Mouse (Mus musculus): ENCODE data around the gene Rbbp9.
"Not testable (repeated sequence)": the region's sequence is repeated elsewhere in the genome, so short reads cannot be mapped to it uniquely, and the experiment has no call there.

Rbbp9 gene

GRCm38 (mm10) chr2:144550529-144550928 lies at the start of gene Rbbp9:
Rbbp9 (minus strand) TSS chr2:144550869.
- in situ Hi-C loops (cut with MboI; ENCODE audit: low sequenced_read_pairs), result no loop called here

GRCm38 (mm10) chr2:144599831-144600687 lies 49.4 kb upstream of the Rbbp9 start, which contains the start of gene Dtd1:
Dtd1 (plus strand) TSS chr2:144599897.
- in situ Hi-C loops (cut with MboI; ENCODE audit: low sequenced_read_pairs), result no loop called here

- in situ Hi-C loops (cut with MboI; ENCODE audit: low sequenced_read_pairs), result no loop called here
Measured at GRCm38 (mm10) chr2:144598006-144598405, 47.3 kb upstream of the Rbbp9 start.

DNA sequence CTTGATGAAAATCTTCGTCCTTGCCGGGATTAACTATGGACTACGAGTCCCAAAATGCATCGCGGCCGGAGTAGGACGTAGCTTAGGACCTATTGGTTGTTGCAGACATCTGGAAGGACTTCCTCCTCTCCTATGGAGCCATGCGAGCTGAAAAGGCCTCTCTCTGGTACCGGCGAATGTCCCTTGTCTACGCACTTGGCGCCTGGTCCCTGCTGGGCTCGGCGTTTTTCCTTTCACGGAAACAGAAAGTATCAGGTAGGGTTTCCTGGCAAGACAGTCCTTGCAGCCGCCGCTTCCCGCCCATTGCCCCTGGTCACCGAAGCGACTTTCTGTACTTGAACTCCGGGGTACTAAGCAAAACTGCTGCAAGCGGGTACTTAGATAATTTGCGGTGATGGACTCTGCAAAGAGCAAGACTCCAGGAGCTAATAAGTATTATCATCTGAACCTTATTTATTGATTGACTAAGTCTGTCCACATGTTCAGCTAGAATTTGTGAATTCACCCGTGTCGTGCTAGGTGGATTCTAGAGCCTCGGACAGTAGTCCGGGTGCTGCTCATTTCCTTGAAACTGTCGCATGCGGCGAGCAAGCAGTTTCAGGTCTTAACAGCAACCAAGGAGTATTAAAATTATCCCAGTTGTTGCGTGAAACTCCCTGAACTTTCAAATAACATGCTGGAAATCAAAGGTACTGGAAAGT lies 43.4 kb upstream of the Rbbp9 start, which contains the start of gene Smim26:
TSS of gene Smim26 (plus strand) at position 104 of the 701 bp plus-strand sequence.
- in situ Hi-C loops (cut with MboI; ENCODE audit: low sequenced_read_pairs), result no loop called here

- in situ Hi-C loops (cut with MboI; ENCODE audit: low sequenced_read_pairs), result not testable (repeated sequence)
Measured at GRCm38 (mm10) chr2:144593036-144593435, 42.4 kb upstream of the Rbbp9 start.

DNA sequence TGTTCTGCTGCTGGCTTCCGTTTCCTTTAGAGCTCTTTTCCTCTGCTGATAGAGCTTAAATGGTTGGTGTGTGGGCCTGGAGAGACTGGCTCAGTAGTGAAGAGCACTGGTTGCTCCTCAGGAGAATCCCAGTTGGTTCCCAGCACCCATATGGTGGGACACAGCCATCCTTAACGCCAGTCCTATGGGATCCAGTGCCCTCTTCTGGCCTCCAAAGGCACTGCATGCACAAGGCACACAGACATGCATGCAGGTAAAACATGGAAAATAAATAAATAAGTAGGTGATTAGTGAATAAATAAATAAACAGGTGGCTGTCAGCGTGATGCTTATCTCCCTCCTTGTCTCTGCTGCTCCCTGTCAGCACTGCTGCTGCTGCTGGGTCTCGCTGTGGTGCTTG lies 38.1 kb upstream of the Rbbp9 start:
- in situ Hi-C loops (cut with MboI; ENCODE audit: low sequenced_read_pairs), result no loop called here

GRCm38 (mm10) chr2:144555820-144556552 lies 5.3 kb upstream of the Rbbp9 start, which contains the start of gene Sec23b:
Sec23b (plus strand) TSS chr2:144556229.
- in situ Hi-C loops (cut with MboI; ENCODE audit: low sequenced_read_pairs), result no loop called here

DNA sequence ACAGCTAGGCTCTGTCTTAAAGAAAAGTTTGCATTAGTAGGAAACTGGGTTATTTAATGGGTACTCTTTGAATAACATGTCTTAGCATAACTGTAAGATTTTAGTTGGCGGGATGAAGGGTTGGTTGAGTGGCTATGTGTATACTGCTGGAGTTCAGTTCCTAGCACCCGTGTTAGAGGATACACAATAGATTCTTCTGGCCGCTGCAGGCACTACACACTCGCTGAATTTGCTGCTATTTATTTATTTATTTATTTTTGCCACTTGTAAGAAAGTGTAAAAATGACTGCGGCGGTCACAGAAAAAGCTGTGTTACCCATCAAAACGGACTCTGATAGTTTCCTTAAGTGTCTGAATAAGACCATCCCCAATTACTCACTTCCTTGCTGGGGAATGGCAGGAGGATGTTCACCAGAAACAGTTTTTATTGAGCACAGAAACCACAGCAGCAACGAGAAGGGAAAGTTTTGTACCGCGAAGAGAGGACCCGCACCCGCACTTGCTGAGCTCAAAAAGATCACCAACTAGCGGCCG lies 4.7 kb upstream of the Rbbp9 start:
- in situ Hi-C loops (cut with MboI; ENCODE audit: low sequenced_read_pairs), result no loop called here

DNA sequence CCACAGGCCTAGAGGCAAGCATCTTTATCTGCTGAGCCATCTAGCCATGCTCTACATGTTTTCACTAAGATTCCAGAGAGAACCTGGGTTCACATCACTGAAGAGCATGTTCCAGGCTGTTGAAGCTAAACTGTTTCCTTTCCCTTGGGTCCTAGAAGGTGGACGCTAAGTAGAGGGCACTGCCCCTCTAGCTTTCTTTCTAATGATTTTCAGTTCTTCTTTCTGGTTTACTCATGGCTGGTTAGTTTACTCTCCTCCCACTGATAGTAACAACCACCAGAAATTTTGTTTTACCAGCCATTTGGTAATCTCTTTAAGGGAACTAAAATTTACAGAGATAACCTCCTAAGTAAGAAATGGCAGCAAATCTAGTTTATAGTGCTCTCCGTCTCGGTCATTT lies 3.2 kb upstream of the Rbbp9 start:
- in situ Hi-C loops (cut with MboI; ENCODE audit: low sequenced_read_pairs), result no loop called here

DNA sequence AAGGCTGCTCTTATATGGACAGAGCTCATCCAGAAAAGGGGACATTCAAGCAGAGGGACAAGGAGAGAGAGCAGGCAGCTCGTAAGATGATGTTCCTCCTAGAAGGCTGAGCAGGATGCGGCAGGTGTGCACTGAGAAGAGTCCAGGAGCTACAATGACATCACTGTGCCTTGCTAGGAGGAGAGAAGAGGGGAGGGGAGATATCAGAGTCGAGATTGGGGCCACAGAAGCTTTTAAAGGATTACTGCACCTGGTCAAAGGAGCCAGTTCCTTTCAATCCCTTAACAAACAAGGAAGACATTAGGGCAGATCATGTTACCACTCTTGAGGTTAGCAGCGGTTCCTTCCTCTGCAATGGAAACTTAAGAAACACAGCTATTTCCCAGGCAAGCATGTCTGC lies 3.1 kb downstream of the Rbbp9 start:
- in situ Hi-C loops (cut with MboI; ENCODE audit: low sequenced_read_pairs), result no loop called here

DNA sequence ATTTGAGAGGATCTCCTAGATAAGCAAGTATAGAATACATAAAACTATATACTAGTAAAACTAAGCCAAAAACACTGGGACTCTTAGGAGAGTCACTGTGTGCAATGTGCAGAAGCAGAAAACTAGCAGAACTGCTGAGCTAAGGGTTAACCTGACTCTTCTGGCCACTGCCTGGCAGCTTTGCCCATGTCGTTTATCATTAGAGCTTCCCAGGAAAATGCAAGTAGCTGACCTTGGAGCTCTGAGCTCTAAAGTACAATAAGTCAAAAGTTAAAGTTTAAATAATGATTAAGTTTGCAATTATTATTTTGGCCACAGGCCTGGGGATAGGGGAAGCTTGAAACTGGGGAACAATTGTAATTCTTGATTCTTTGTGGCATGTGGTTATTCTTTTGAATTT lies 5.2 kb downstream of the Rbbp9 start:
- in situ Hi-C loops (cut with MboI; ENCODE audit: low sequenced_read_pairs), result no loop called here

GRCm38 (mm10) chr2:144545061-144545460 lies 5.6 kb downstream of the Rbbp9 start:
- in situ Hi-C loops (cut with MboI; ENCODE audit: low sequenced_read_pairs), result no loop called here

GRCm38 (mm10) chr2:144544630-144545029 lies 6.0 kb downstream of the Rbbp9 start:
- in situ Hi-C loops (cut with MboI; ENCODE audit: low sequenced_read_pairs), result no loop called here

DNA sequence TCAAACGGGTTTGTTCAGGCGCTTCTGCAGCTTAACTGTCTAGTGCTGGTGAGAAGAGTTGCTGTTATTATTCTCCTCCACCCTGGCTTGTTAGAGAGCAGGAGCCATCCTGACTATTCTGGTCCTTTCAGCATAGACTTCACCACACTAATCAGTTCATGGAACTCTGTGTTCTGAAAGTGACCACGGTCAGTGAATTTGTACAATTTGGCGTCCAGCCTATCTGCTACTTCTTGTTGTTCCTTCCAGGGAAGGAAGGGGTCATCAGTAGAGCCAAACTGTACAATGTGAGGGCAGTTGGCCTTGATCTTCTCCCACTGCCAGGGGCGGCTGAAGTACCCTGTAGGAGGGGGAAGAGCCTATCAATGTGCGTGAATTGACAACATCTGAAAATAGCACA lies 7.0 kb downstream of the Rbbp9 start:
- in situ Hi-C loops (cut with MboI; ENCODE audit: low sequenced_read_pairs), result no loop called here

DNA sequence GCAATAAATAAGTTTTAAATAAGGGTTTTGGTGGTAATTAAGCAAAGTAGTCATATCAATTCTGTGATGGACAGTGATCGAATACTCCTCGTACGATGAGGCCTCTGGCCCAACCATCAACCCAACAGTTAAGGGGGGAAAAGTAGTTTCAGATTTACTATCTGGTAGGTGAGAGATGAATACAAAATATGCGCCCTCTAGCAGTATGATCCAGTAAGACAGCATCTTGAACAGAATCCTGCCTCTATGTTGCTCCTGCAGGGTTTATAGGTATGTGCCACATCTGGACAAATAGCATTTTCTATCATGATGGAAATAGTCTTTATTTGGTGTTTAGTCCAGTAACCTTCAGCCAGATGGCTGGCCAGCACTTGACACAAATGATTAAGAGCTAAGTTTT lies 9.4 kb downstream of the Rbbp9 start:
- in situ Hi-C loops (cut with MboI; ENCODE audit: low sequenced_read_pairs), result no loop called here

DNA sequence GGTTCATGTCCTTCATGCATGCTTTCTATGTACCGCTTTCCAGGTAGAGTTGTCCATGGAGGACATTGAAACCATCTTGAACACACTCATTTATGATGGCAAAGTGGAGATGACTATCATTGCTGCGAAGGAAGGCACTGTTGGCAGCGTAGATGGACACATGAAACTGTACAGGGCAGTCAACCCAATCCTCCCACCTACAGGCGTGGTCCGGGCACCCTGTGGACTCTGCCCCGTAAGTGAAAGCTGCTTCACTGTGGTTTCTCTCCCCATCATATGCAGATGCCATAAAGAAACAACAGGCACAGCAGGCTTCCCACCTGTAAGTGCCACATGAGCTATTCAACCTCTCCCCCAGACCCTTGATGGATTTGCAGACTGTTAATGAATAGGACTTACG lies 13.5 kb downstream of the Rbbp9 start:
- in situ Hi-C loops (cut with MboI; ENCODE audit: low sequenced_read_pairs), result no loop called here

DNA sequence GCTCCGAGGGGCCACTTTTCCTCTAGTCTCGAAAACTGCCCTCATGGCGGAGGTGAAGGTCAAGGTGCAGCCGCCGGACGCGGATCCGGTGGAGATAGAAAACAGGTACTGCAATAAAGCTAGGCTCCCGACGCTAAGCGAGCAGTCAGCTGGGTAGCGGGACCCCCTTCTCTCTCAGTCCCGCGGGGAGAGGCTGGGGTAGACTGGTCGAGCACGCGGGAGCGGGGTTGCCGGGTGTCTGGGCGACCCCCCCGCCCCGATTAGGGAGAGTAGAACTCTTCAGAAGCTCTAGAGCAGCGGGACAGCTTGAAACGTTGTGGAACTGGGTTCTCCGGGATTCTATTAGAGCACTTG lies 22.9 kb downstream of the Rbbp9 start:
- in situ Hi-C loops (cut with MboI; ENCODE audit: low sequenced_read_pairs), result no loop called here

GRCm38 (mm10) chr2:144526981-144527820 lies 23.5 kb downstream of the Rbbp9 start, which contains the start of the genes Dzank1 and Polr3f:
Dzank1 (minus strand) TSS chr2:144527414.
Polr3f (plus strand) TSS chr2:144527718.
- in situ Hi-C loops (cut with MboI; ENCODE audit: low sequenced_read_pairs), result no loop called here

- in situ Hi-C loops (cut with MboI; ENCODE audit: low sequenced_read_pairs), result no loop called here
Measured at GRCm38 (mm10) chr2:144525856-144526255, 24.8 kb downstream of the Rbbp9 start.

DNA sequence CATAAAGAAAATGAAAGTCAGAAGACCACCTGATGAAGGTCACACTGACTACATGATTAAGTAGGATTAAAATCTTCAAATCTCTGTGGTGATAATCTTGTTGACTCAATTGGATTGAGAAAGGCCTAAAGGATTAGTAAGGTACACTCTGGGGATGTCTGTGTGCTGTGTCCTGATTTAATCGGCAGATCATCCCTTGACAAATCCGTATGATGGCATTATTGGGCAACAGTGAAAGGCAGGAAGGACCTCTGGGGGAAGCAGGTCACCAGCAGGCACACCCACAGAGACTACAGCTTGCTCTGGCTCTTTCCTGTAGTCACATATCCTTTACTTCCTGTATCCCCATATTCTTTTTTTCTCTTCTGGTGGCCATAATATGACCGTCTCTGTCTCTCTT lies 30.9 kb downstream of the Rbbp9 start:
- in situ Hi-C loops (cut with MboI; ENCODE audit: low sequenced_read_pairs), result no loop called here
